Mouse (Mus musculus): Measurements from ENCODE around the gene Pi4k2a. TPM values are rescaled to one million over a fixed set of nuclear protein-coding genes. Genes with fewer than 3 reads are reported as not detected.

The Pi4k2a gene
- 10 to 100 TPM; 54.0 to 54.7 TPM for total RNA-seq (2021)
- long read RNA-seq, experiment 1, full-length matches to known transcripts = 55 of 67 reads
- long read RNA-seq, experiment 1, partial matches to known transcripts = 5 of 67 reads
- long read RNA-seq, experiment 1, other reads (novel, unspliced or antisense) = 7 of 67 reads
- long read RNA-seq, experiment 2, full-length matches to known transcripts = 58 of 74 reads
- long read RNA-seq, experiment 2, partial matches to known transcripts = 11 of 74 reads
- long read RNA-seq, experiment 2, other reads (novel, unspliced or antisense) = 5 of 74 reads

- peak; percentile 98 to 100 for DNase-seq (ENCODE audit: low spot score in 2 of 2)
Observed at GRCm38 (mm10) chr19:42089748-42090595, at the start of gene Pi4k2a. Gene Pi4k2a, plus strand, starts transcription at chr19:42090470.

GRCm38 (mm10) chr19:42043988-42044387 is 46.3 kb upstream of the Pi4k2a start:
- no peak for DNase-seq (ENCODE audit: low spot score in 2 of 2)

GRCm38 (mm10) chr19:42045269-42046102 is 44.8 kb upstream of the Pi4k2a start, which contains the start of gene Hoga1:
Gene Hoga1, plus strand, starts transcription at chr19:42045610.
- DNase-seq (ENCODE audit: low spot score in 2 of 2) = peak; percentile 49 to 61

GRCm38 (mm10) chr19:42050251-42050650 is 40.0 kb upstream of the Pi4k2a start:
- DNase-seq (ENCODE audit: low spot score in 2 of 2) = no peak

- no peak for DNase-seq (ENCODE audit: low spot score in 2 of 2)
Observed at GRCm38 (mm10) chr19:42051351-42051750, 38.9 kb upstream of the Pi4k2a start.

GRCm38 (mm10) chr19:42051948-42052347 is 38.3 kb upstream of the Pi4k2a start, which contains the start of gene 4933411K16Rik:
Gene 4933411K16Rik, plus strand, starts transcription at chr19:42052248.
- DNase-seq (ENCODE audit: low spot score in 2 of 2) = no peak

- DNase-seq (ENCODE audit: low spot score in 2 of 2) = no peak
Observed at GRCm38 (mm10) chr19:42054255-42054654, 36.0 kb upstream of the Pi4k2a start.

GRCm38 (mm10) chr19:42055881-42056280 is 34.4 kb upstream of the Pi4k2a start:
- DNase-seq (ENCODE audit: low spot score in 2 of 2) = no peak

GRCm38 (mm10) chr19:42056719-42057409 is 33.4 kb upstream of the Pi4k2a start:
- no peak for DNase-seq (ENCODE audit: low spot score in 2 of 2)

GRCm38 (mm10) chr19:42058426-42058825 is 31.8 kb upstream of the Pi4k2a start:
- DNase-seq (ENCODE audit: low spot score in 2 of 2) = no peak

- no peak for DNase-seq (ENCODE audit: low spot score in 2 of 2)
Observed at GRCm38 (mm10) chr19:42061443-42061842, 28.8 kb upstream of the Pi4k2a start.

- no peak for DNase-seq (ENCODE audit: low spot score in 2 of 2)
Observed at GRCm38 (mm10) chr19:42068441-42069240, 21.6 kb upstream of the Pi4k2a start.

- DNase-seq (ENCODE audit: low spot score in 2 of 2) = peak in 1 of 2 experiments; percentile 29
Observed at GRCm38 (mm10) chr19:42069241-42069525, 21.1 kb upstream of the Pi4k2a start.

GRCm38 (mm10) chr19:42071221-42071620 is 19.0 kb upstream of the Pi4k2a start:
- DNase-seq (ENCODE audit: low spot score in 2 of 2) = no peak

- DNase-seq (ENCODE audit: low spot score in 2 of 2) = no peak
Observed at GRCm38 (mm10) chr19:42071886-42072608, 18.2 kb upstream of the Pi4k2a start.

- DNase-seq (ENCODE audit: low spot score in 2 of 2) = no peak
Observed at GRCm38 (mm10) chr19:42072802-42073201, 17.5 kb upstream of the Pi4k2a start.

GRCm38 (mm10) chr19:42075051-42075450 is 15.2 kb upstream of the Pi4k2a start:
- no peak for DNase-seq (ENCODE audit: low spot score in 2 of 2)

GRCm38 (mm10) chr19:42075992-42076391 is 14.3 kb upstream of the Pi4k2a start:
- DNase-seq (ENCODE audit: low spot score in 2 of 2) = no peak

- no peak for DNase-seq (ENCODE audit: low spot score in 2 of 2)
Observed at GRCm38 (mm10) chr19:42078566-42078965, 11.7 kb upstream of the Pi4k2a start.
